Mouse (Mus musculus) MEL (cell line): Measurements from ENCODE around the gene Ank2. TPM values are rescaled to one million over a fixed set of nuclear protein-coding genes. Genes with fewer than 3 reads are reported as not detected.

ENCODE experiments used
- DNase-seq: peaks from one replicate; pipeline ENCODE4 v3.0.0; 2011; ENCODE audit warnings: low read depth, low spot score
- H3K27ac ChIP-seq: 2 replicates; pipeline ENCODE4 v1.5.1; 2012; ENCODE audit warnings: low read depth, mild to moderate bottlenecking, control low read depth, low read length, moderate library complexity; ENCODE audit not compliant: control insufficient read depth
- H3K27me3 ChIP-seq, 2 experiments: fragments of 150-350 bp in 1 of 2; sonication (generic) in 1 of 2; 2 replicates each; pipeline ENCODE4 v1.6.1; 2012; ENCODE audit warnings: low read length in 2 of 2, mild to moderate bottlenecking in 2 of 2, improper control_type of control experiment in 1 of 2, moderate library complexity in 1 of 2; ENCODE audit not compliant: insufficient read depth in 2 of 2, control insufficient read depth in 1 of 2
- H3K36me3 ChIP-seq, 2 experiments: 2 replicates each; pipeline ENCODE4 v1.6.1; 2012 to 2014; ENCODE audit warnings: low read length in 2 of 2, improper control_type of control experiment in 1 of 2, inconsistent platforms in 1 of 2, mild to moderate bottlenecking in 1 of 2; ENCODE audit not compliant: insufficient read depth in 2 of 2, control insufficient read depth in 1 of 2
- H3K4me1 ChIP-seq, 2 experiments: fragments of 150-350 bp in 1 of 2; sonication (generic) in 1 of 2; 2 replicates each; pipeline ENCODE4 v1.6.1; 2012; ENCODE audit warnings: low read length in 2 of 2, improper control_type of control experiment in 1 of 2, mild to moderate bottlenecking in 1 of 2; ENCODE audit not compliant: insufficient read depth in 2 of 2, control insufficient read depth in 1 of 2
- H3K4me3 ChIP-seq, 2 experiments: fragments of 150-350 bp in 1 of 2; sonication (generic) in 1 of 2; 2 replicates each; pipeline ENCODE4 v1.5.1; 2012; ENCODE audit warnings: low read depth in 2 of 2, low read length in 2 of 2, mild to moderate bottlenecking in 2 of 2, moderate library complexity in 2 of 2, control low read depth in 1 of 2, improper control_type of control experiment in 1 of 2; ENCODE audit not compliant: control insufficient read depth in 1 of 2, insufficient read depth in 1 of 2
- H3K79me2 ChIP-seq: 2 replicates; pipeline ENCODE4 v1.6.1; 2012; ENCODE audit warnings: mild to moderate bottlenecking, low read length, moderate library complexity; ENCODE audit not compliant: control insufficient read depth, poor library complexity, insufficient read depth
- H3K9ac ChIP-seq: 2 replicates; pipeline ENCODE4 v1.6.1; 2012; ENCODE audit warnings: low read depth, mild to moderate bottlenecking, control low read depth, low read length, moderate library complexity; ENCODE audit not compliant: control insufficient read depth, poor library complexity, severe bottlenecking
- H3K9me3 ChIP-seq: fragments of 150-350 bp; sonication (generic); replicated peaks from 2 replicates; pipeline ENCODE4 v1.6.1; 2012; ENCODE audit warnings: mild to moderate bottlenecking, low read length, improper control_type of control experiment, moderate library complexity; ENCODE audit not compliant: insufficient read depth
- BHLHE40 ChIP-seq: IDR thresholded peaks from 2 replicates; pipeline ENCODE4 v1.6.1; 2012; ENCODE audit warnings: low read depth, mild to moderate bottlenecking, inconsistent platforms, low read length, improper control_type of control experiment, borderline replicate concordance
- E2F4 ChIP-seq: IDR thresholded peaks from 2 replicates; pipeline ENCODE4 v1.6.1; 2011; ENCODE audit warnings: low read depth, low read length, improper control_type of control experiment, borderline replicate concordance
- EP300 ChIP-seq, 2 experiments: IDR thresholded peaks; 2 replicates each; pipeline ENCODE4 v1.6.1; 2011; ENCODE audit warnings: improper control_type of control experiment in 2 of 2, low read length in 2 of 2, low read depth in 1 of 2, mild to moderate bottlenecking in 1 of 2
- ETS1 ChIP-seq: IDR thresholded peaks from 2 replicates; pipeline ENCODE4 v1.6.1; 2012; ENCODE audit warnings: low read depth, mild to moderate bottlenecking, inconsistent platforms, low read length, improper control_type of control experiment, moderate library complexity
- GABPA ChIP-seq: IDR thresholded peaks from 2 replicates; pipeline ENCODE4 v1.6.1; 2012; ENCODE audit warnings: low read depth, mild to moderate bottlenecking, inconsistent platforms, low read length, improper control_type of control experiment, moderate library complexity
- GATA1 ChIP-seq: IDR thresholded peaks from 2 replicates; pipeline ENCODE4 v1.6.1; 2011; ENCODE audit warnings: low read depth, low read length, improper control_type of control experiment
- HCFC1 ChIP-seq: IDR thresholded peaks from 2 replicates; pipeline ENCODE4 v1.6.1; 2012; ENCODE audit warnings: low read depth, mild to moderate bottlenecking, inconsistent platforms, low read length, improper control_type of control experiment, moderate library complexity
- MAX ChIP-seq: IDR thresholded peaks from 2 replicates; pipeline ENCODE4 v1.6.1; 2011; ENCODE audit warnings: low read length, improper control_type of control experiment
- MEF2A ChIP-seq: IDR thresholded peaks from 2 replicates; pipeline ENCODE4 v1.6.1; 2014; ENCODE audit warnings: low read depth, mild to moderate bottlenecking, inconsistent platforms, low read length, improper control_type of control experiment; ENCODE audit not compliant: poor library complexity, insufficient replicate concordance, severe bottlenecking; ENCODE audit errors: extremely low read depth
- MXI1 ChIP-seq: IDR thresholded peaks from 2 replicates; pipeline ENCODE4 v1.6.1; 2011; ENCODE audit warnings: mild to moderate bottlenecking, low read depth, low read length, improper control_type of control experiment
- MYB ChIP-seq: IDR thresholded peaks from 2 replicates; pipeline ENCODE4 v1.6.1; 2011; ENCODE audit warnings: mild to moderate bottlenecking, low read depth, low read length, improper control_type of control experiment
- MYC ChIP-seq: IDR thresholded peaks from 2 replicates; pipeline ENCODE4 v1.6.1; 2011; ENCODE audit warnings: low read depth, mild to moderate bottlenecking, low read length, improper control_type of control experiment, moderate library complexity
- RAD21 ChIP-seq: IDR thresholded peaks from 2 replicates; pipeline ENCODE4 v1.6.1; 2011; ENCODE audit warnings: mild to moderate bottlenecking, low read depth, low read length, improper control_type of control experiment
- SMC3 ChIP-seq: IDR thresholded peaks from 2 replicates; pipeline ENCODE4 v1.6.1; 2011; ENCODE audit warnings: low read depth, low read length, improper control_type of control experiment
- TAL1 ChIP-seq: IDR thresholded peaks from 2 replicates; pipeline ENCODE4 v1.6.1; 2012; ENCODE audit warnings: mild to moderate bottlenecking, inconsistent platforms, low read length, moderate library complexity, mixed read lengths
- TBP ChIP-seq: IDR thresholded peaks from 2 replicates; pipeline ENCODE4 v1.8.0; 2011; ENCODE audit warnings: low read depth, low read length, improper control_type of control experiment
- TCF12 ChIP-seq: IDR thresholded peaks from 2 replicates; pipeline ENCODE4 v1.6.1; 2014; ENCODE audit warnings: low read depth, mild to moderate bottlenecking, inconsistent platforms, low read length, improper control_type of control experiment, moderate library complexity
- UBTF ChIP-seq: IDR thresholded peaks from 2 replicates; pipeline ENCODE4 v1.6.1; 2012; ENCODE audit warnings: low read depth, mild to moderate bottlenecking, inconsistent platforms, low read length, improper control_type of control experiment, moderate library complexity, borderline replicate concordance; ENCODE audit not compliant: insufficient read depth
- USF1 ChIP-seq: IDR thresholded peaks from 2 replicates; pipeline ENCODE4 v1.6.1; 2014; ENCODE audit warnings: low read depth, mild to moderate bottlenecking, inconsistent platforms, low read length, improper control_type of control experiment, moderate library complexity
- USF2 ChIP-seq, 2 experiments: IDR thresholded peaks; 2 replicates each; pipeline ENCODE4 v1.6.1; 2011 to 2012; ENCODE audit warnings: improper control_type of control experiment in 2 of 2, low read length in 2 of 2, borderline replicate concordance in 1 of 2, inconsistent platforms in 1 of 2, low read depth in 1 of 2, mild to moderate bottlenecking in 1 of 2; ENCODE audit not compliant: insufficient read depth in 1 of 2
- ZC3H11A ChIP-seq: IDR thresholded peaks from 2 replicates; pipeline ENCODE4 v1.6.1; 2012; ENCODE audit warnings: low read depth, mild to moderate bottlenecking, inconsistent platforms, low read length, improper control_type of control experiment
- ZKSCAN1 ChIP-seq: IDR thresholded peaks from 2 replicates; pipeline ENCODE4 v1.6.1; 2012; ENCODE audit warnings: low read depth, mild to moderate bottlenecking, inconsistent platforms, low read length, improper control_type of control experiment, moderate library complexity
- ZNF384 ChIP-seq: IDR thresholded peaks from 2 replicates; pipeline ENCODE4 v1.6.1; 2012; ENCODE audit warnings: low read depth, mild to moderate bottlenecking, inconsistent platforms, low read length, improper control_type of control experiment
- polyA plus RNA-seq, 2 experiments: library from polyadenylated mRNA; stranded (reverse) in 1 of 2; unstranded in 1 of 2; fragments of >175 nt in 1 of 2; fragments of >200 nt in 1 of 2; gene quantifications; 2 replicates each; pipeline versions ENCODE4 v1.2.1 to v1.2.4; 2012; ENCODE audit warnings: low replicate concordance in 2 of 2, low read depth in 1 of 2; ENCODE audit not compliant: insufficient read length in 2 of 2, insufficient read depth in 1 of 2, missing spikeins in 1 of 2
- total RNA-seq: library from RNA; depleted of rRNA; stranded (reverse); fragments of 300-350 nt; gene quantifications from 2 replicates; pipeline ENCODE4 v1.2.3, GENCODE M21; 2012

Ank2 gene
- total and polyA plus RNA-seq, 3 experiments, result 2.7 to 4.5 TPM; not detected in 1

DNA sequence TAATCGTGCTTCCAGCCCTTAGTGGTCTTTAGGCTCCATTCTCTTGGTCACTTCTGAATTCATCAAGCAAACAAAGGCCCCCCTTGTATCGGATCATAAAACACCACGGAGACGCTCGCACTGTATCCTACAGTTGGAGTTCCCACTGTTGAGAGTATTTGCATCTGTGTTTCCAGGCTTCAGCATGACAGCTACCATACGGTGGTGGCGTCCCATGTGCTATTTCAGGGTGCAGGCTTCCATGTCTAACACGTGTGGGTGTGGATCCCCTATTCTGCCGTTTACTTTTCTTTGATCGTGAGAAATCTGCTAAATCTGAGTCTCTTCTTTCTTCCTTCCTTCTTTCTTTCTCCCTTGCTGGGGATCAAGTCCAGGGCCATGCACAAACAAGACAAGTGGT is 14.0 kb downstream of the Ank2 start:
- H3K9me3 ChIP-seq, result no peaks in the 10 kb centered on the region
- H3K36me3 ChIP-seq, result peaks cover 0 to under 1% of the 10 kb centered on the region in 2 experiments; a peak in 1 of 4 replicates
- H3K79me2 ChIP-seq, result no peaks in the 10 kb centered on the region
- no peaks in the 10 kb centered on the region for H3K27me3 ChIP-seq
- H3K4me1 ChIP-seq, result peaks cover under 1% of the 10 kb centered on the region in 2 experiments; a peak in 2 of 4 replicates
- no peak for DNase-seq
- no peak overlapping the region for H3K27ac ChIP-seq
- H3K4me3 ChIP-seq, result no peak overlapping the region
- H3K9ac ChIP-seq, result no peak overlapping the region
- no peak for TF ChIP-seq USF1
- no peak for TF ChIP-seq TAL1
- no peak for TF ChIP-seq GABPA
- TF ChIP-seq ETS1, result no peak
- TF ChIP-seq USF2 (IDR thresholded peaks at IDR 0.05; ENCODE audit: borderline replicate concordance in 1 of 2, insufficient read depth in 1 of 2, low read depth in 1 of 2, low read length in 2 of 2), result no peak
- no peak for TF ChIP-seq MEF2A
- no peak for TF ChIP-seq SMC3
- no peak for TF ChIP-seq ZKSCAN1
- no peak for TF ChIP-seq ZC3H11A
- TF ChIP-seq MYB, result no peak
- no peak for TF ChIP-seq ZNF384
- no peak for TF ChIP-seq TCF12
- no peak for TF ChIP-seq GATA1
- no peak for TF ChIP-seq EP300 (IDR thresholded peaks at IDR 0.05; ENCODE audit: low read depth in 1 of 2, low read length in 2 of 2)
- TF ChIP-seq MXI1, result no peak
- no peak for TF ChIP-seq MYC
- TF ChIP-seq MAX, result no peak
- TF ChIP-seq, all 39 proteins: peak for 0

DNA sequence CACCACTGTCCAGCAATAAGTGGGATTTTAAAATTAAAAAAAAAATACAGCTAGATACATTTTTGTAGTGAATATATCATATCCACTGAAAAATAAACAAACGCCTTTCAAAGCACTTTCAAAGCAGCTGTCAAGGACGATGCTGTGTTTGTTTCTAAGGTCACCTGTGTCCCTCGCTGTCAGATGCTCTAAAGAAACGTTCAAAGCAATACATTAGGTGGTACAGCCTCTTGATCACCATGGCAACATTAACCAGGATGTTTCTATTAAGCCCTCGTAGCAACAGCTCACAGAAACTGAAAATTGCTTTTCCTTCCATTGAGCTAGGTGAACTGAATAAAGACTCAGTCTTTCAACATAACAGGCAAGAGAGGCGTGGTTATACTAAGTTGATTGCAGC is 17.5 kb downstream of the Ank2 start:
- Histone ChIP-seq H3K79me2 (no peaks in the 10 kb centered on the region), H3K4me3 (no peak overlapping the region), H3K36me3 (peaks cover 0 to 3% of the 10 kb centered on the region in 2 experiments; a peak in 1 of 4 replicates), H3K9me3 (no peaks in the 10 kb centered on the region), H3K9ac (no peak overlapping the region), H3K27ac (no peak overlapping the region), H3K27me3 (no peaks in the 10 kb centered on the region), H3K4me1 (peaks cover 10% of the 10 kb centered on the region in 2 experiments)
- DNase-seq, result no peak
- TF ChIP-seq USF1, result no peak
- TF ChIP-seq GATA1, result no peak
- no peak for TF ChIP-seq GABPA
- no peak for TF ChIP-seq BHLHE40
- no peak for TF ChIP-seq TBP
- TF ChIP-seq RAD21, result no peak
- no peak for TF ChIP-seq HCFC1
- TF ChIP-seq MYC, result no peak
- TF ChIP-seq UBTF, result no peak
- no peak for TF ChIP-seq MYB
- TF ChIP-seq TCF12, result no peak
- no peak for TF ChIP-seq E2F4
